Mouse (Mus musculus) fat pad, adult 2 months (tissue): Measurements from ENCODE around the gene 3110082I17Rik.

Source experiments
- DNase-seq: peaks from one replicate; pipeline ENCODE4 v3.0.0-alpha.2; 2011; ENCODE audit warnings: low read depth, low spot score; ENCODE audit errors: extremely low read depth

The 3110082I17Rik gene

GRCm38 (mm10) chr5:139423026-139423865 lies 37.1 kb downstream of the 3110082I17Rik start, which contains the start of gene Gper1:
Gene Gper1 (plus strand): TSS chr5:139423151.
- DNase-seq: no peak

GRCm38 (mm10) chr5:139418633-139419032 lies 41.7 kb downstream of the 3110082I17Rik start:
- DNase-seq: no peak

- no peak for DNase-seq
Observed at GRCm38 (mm10) chr5:139418110-139418509, 42.2 kb downstream of the 3110082I17Rik start.

- DNase-seq: no peak
Observed at GRCm38 (mm10) chr5:139417480-139417879, 42.8 kb downstream of the 3110082I17Rik start.

- no peak for DNase-seq
Observed at GRCm38 (mm10) chr5:139416942-139417341, 43.4 kb downstream of the 3110082I17Rik start.

- no peak for DNase-seq
Observed at GRCm38 (mm10) chr5:139415001-139415400, 45.3 kb downstream of the 3110082I17Rik start.

- no peak for DNase-seq
Observed at GRCm38 (mm10) chr5:139413545-139413944, 46.8 kb downstream of the 3110082I17Rik start.

GRCm38 (mm10) chr5:139411665-139412314 lies 48.5 kb downstream of the 3110082I17Rik start:
- no peak for DNase-seq

GRCm38 (mm10) chr5:139411117-139411516 lies 49.2 kb downstream of the 3110082I17Rik start:
- DNase-seq: no peak

- no peak for DNase-seq
Observed at GRCm38 (mm10) chr5:139410056-139410455, 50.3 kb downstream of the 3110082I17Rik start.

- no peak for DNase-seq
Observed at GRCm38 (mm10) chr5:139409412-139409811, 50.9 kb downstream of the 3110082I17Rik start.

- DNase-seq: no peak
Observed at GRCm38 (mm10) chr5:139408511-139408910, 51.8 kb downstream of the 3110082I17Rik start.

GRCm38 (mm10) chr5:139407121-139407885 lies 53.0 kb downstream of the 3110082I17Rik start:
- no peak for DNase-seq

GRCm38 (mm10) chr5:139405953-139406352 lies 54.4 kb downstream of the 3110082I17Rik start:
- no peak for DNase-seq

- no peak for DNase-seq
Observed at GRCm38 (mm10) chr5:139405478-139405877, 54.8 kb downstream of the 3110082I17Rik start.

GRCm38 (mm10) chr5:139404801-139405401 lies 55.4 kb downstream of the 3110082I17Rik start, which contains the start of gene C130050O18Rik:
Gene C130050O18Rik (plus strand): TSS chr5:139405280.
- no peak for DNase-seq

- DNase-seq: no peak
Observed at GRCm38 (mm10) chr5:139403692-139404260, 56.6 kb downstream of the 3110082I17Rik start.

- DNase-seq: no peak
Observed at GRCm38 (mm10) chr5:139402106-139402505, 58.2 kb downstream of the 3110082I17Rik start.

GRCm38 (mm10) chr5:139399991-139400390 lies 60.3 kb downstream of the 3110082I17Rik start:
- DNase-seq: no peak

- no peak for DNase-seq
Observed at GRCm38 (mm10) chr5:139398786-139399185, 61.5 kb downstream of the 3110082I17Rik start.
